Mouse (Mus musculus) retina, postnatal 7 days (tissue): ENCODE results near the gene Zfp688.
A peak's percentile ranks its signal among the peaks of the same experiment; 100 is the strongest.
"Not testable (repeated sequence)": the region's sequence is repeated elsewhere in the genome, so short reads cannot be mapped to it uniquely, and the experiment has no call there.

Experiments used
- DNase-seq: peaks from one replicate; pipeline ENCODE4 v3.0.0-alpha.2; 2012; ENCODE audit warnings: low read depth, low spot score

Zfp688 gene

GRCm38 (mm10) chr7:127421388-127422191 lies at the start of gene Zfp688:
TSS of gene Zfp688 (minus strand) at chr7:127422068.
- peak; percentile 77 for DNase-seq

DNA sequence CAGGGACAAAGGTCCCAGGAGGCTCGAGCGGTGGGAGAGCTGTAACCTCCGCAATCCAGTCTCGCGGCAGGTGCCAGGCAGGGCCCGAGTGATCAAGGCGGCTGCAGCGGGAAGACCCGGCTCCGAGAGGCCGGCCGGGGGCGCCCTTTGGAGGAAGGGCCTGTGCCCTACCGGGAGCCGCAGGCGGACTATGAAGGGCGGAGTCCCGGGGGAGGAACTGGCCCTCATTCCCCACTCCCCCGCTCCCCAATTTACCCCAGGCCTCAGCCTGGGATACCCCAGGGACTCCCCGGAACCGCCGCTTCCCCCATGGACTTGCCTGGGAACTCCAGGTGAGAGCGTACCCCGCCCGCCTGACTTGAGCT lies 49.8 kb upstream of the Zfp688 start:
- DNase-seq, result no peak

GRCm38 (mm10) chr7:127470743-127471645 lies 49.1 kb upstream of the Zfp688 start:
- DNase-seq, result peak; percentile 95

- no peak for DNase-seq
These were observed 48.3 kb upstream of the Zfp688 start for GRCm38 (mm10) chr7:127470011-127470715.

DNA sequence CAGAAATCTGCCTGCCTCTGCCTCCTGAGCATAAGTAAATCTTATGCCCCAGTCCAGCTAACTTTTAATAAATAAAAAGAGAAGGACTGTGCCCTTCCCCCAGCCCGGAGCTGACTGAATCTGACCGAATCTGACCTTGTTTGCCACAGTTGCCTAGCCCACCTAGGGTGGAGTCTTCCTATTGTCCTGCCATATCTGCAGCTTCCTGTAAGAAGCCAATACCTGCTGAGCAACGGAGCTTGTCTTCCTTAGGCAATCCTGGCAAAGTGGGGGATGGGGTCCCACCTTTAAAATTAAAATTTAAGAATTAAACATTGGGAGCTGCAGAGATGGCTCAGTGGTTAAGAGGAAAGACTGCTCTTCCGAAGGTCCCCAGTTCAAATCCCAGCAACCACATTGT lies 44.7 kb upstream of the Zfp688 start:
- DNase-seq, result no peak

DNA sequence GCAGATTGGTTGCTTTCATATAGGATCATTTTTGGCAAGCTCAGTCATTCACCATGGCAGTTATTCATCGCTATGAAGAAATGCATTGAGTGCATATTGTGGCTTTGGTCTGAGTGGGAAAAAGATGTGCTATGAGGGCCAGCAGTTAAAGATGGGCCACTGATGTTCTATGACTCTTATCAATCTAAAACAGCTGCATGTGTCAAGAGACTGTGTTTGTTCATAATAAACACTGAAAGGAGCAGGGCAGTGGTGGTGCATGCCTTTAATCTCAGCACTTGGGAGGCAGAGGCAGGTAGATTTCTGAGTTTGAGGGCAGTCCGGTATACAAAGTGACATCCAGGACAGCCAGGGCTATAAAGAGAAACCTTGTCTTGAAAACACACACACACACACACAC lies 43.8 kb upstream of the Zfp688 start:
- DNase-seq, result not testable (repeated sequence)

- no peak for DNase-seq
These were observed 43.3 kb upstream of the Zfp688 start for GRCm38 (mm10) chr7:127465191-127465590.

DNA sequence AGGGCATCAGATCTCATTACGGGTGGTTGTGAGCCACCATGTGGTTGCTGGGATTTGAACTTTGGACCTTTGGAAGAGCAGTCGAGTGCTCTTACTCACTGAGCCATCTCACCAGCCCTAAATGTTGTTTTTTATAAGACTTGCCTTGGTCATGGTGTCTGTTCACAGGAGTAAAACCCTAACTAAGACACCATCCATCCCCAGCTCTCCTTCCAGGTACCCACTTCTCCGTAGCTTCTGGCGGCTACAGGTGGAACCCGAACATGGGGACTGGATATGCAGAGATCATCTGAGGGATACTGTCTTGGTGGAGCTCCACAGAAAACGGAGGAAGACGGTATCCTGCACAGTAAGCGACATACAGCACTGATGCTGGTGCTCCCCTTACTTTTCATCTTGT lies 37.4 kb upstream of the Zfp688 start, which contains the start of gene Prr14:
TSS of gene Prr14 (plus strand) at position 301 of the 400 bp plus-strand sequence.
- DNase-seq, result not testable (repeated sequence)

DNA sequence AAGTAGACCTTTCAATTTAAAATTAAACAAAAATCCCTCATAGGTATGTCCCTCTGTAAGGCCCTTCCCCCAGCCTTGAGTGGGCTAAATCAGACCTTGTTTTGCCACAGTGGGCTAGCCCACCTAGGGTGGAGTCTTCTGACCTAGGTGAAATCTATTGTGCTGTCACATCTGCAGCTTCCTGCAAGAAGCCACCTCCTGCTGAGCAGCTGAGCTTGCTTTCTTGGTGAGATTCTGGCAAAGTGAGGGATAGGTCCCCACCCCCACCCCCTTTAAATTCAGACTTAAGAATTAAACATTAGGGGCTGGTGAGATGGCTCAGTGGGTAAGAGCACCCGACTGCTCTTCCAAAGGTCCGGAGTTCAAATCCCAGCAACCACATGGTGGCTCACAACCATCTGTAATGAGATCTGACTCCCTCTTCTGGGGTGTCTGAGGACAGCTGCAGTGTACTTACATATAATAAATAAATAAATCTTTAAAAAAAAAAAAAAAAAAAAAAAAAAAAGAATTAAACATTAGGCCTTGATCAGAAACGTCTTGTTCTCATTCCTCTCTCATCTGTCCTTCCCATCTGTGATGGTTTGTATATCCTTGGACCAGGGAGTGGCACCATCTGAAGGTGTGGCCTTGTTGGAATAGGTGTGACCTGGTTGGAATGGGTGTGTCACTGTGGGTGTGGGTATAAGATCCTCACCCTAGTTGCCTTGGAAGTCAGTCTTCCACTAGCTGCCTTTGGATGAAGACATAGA lies 36.7 kb upstream of the Zfp688 start:
- DNase-seq, result not testable (repeated sequence)

GRCm38 (mm10) chr7:127454905-127455304 lies 33.0 kb upstream of the Zfp688 start:
- DNase-seq, result no peak

- no peak for DNase-seq
These were observed 31.2 kb upstream of the Zfp688 start for GRCm38 (mm10) chr7:127453056-127453455.

GRCm38 (mm10) chr7:127449966-127450365 lies 28.1 kb upstream of the Zfp688 start:
- DNase-seq, result no peak

DNA sequence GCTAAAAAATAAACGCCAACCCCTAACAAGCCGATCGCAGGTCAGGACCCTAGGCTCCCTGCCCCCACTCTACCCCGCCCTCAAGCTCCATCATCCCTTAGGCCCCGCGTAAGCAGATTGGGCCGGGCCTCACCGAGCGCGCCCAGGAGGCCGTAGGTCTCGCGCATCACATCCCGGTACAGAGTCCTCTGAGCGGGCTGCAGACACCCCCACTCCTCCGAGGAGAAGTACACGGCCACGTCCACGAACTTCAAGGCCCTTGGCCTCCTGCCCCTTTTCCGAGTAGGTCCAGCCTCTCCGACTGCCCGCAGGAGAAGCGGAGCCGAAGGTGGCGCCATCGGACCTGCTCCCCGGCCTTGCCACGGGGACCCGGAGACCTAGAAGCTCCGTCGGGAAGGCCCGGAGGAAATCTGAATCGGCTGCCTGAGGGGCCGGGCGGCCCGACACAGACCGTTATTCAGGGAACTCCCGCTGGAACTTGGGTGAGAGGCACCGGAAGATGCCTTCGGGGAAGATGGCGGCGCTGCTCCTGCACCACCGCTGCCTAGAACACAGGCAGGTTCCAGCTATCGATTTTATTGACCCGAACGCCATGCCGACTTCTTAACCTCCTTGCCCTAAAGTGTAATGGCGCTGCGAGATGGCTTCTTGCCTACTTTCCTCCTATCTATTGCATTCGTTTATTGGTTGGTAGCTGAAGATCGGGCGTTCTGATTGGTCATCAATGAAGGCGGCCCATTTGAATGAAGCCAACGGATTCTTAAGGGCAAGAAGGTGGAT lies 26.8 kb upstream of the Zfp688 start, which contains the start of gene Zfp689:
TSS of gene Zfp689 (minus strand) at position 638 of the 780 bp plus-strand sequence.
- peak; percentile 97 for DNase-seq

DNA sequence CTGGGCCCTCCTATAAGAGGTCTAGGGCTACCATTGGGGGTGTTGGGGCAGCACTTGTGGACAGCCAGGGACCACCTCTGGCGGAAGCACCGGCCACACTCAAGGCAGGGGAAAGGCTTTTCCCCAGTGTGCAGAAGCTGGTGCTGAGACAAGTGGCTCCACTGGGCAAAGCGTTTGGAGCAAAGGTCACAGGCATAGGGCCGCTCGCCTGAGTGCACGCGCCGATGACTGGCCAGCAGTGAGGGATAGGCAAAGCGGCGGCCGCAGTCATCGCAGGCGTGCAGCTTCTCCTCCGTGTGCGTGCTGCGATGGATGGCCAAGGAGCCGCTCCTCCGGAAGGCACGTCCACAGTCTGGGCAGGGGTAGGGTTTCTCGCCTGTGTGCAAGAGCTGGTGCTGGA lies 22.1 kb upstream of the Zfp688 start:
- DNase-seq, result no peak

GRCm38 (mm10) chr7:127437724-127438123 lies 15.9 kb upstream of the Zfp688 start:
- DNase-seq, result no peak

DNA sequence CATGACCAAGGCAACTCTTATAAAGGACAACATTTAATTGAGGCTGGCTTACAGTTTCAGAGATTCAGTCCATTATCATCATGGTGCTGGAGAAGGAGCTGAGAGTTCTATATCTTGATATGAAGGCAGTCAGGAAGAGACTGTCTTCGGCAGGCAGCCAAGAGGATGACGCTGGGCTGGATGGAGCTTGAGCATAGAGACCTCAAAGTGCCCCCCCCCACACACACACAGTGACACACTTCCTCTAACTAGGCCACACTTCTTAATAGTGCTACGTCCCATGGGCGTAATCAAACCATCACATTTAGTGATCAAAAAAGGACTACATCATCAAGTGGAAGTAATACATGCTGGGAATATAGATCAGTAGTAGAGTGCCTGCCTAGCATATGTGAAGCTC lies 13.3 kb upstream of the Zfp688 start:
- no peak for DNase-seq

DNA sequence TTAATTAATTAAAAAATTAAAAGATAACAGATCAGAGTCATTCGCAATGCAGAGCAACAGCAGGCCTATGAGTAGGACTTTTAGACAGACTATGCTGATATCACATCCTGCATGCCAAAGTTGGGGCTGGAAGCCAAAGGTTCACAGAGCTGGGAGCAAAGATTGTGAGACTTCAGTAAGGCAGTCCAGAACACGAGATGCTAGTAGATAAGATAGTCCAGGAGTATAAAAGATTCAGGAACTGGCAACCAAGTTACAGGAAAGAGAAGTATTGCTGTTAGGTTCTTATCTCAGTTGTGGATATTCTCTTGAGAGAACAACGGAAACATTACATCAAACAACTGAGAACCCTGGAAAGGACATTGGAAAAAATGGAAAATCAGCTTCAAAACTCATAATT lies 4.5 kb upstream of the Zfp688 start:
- DNase-seq, result no peak

DNA sequence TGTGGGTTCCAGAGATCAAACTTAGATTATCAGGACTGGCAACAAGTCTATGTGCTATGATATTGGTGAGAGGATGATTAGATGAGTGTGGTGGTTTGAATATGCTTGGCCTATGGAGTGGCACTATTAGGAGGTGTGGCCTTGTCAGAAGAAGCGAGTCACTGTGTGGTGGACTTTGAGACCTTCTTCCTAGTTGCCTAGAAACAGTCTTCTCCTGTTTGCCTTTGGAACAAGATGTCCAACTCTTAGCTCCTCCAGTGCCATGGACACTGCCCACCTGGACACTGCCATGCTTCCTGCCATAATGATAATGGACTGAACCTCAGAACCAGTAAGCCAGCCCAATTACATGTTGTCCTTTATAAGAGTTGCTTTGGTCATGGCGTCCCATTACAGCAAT lies 4.0 kb upstream of the Zfp688 start:
- no peak for DNase-seq

- no peak for DNase-seq
These were observed 3.4 kb upstream of the Zfp688 start for GRCm38 (mm10) chr7:127425291-127425690.

- DNase-seq, result no peak
These were observed 379 bp upstream of the Zfp688 start for GRCm38 (mm10) chr7:127422247-127422646.
